Mouse (Mus musculus) telencephalon, adult 2 months (tissue): ENCODE measurements at regions not wholly inside any gene's neighbourhood (a gene's known extent, or its start where the extent isn't known, plus 50 kb on each side); places are given as distances from the start of the nearest gene placed in this dataset.

Experiments
- DNase-seq: peaks from one replicate; pipeline ENCODE4 v3.0.0-alpha.2; 2011; ENCODE audit warnings: low read depth, low spot score

DNA sequence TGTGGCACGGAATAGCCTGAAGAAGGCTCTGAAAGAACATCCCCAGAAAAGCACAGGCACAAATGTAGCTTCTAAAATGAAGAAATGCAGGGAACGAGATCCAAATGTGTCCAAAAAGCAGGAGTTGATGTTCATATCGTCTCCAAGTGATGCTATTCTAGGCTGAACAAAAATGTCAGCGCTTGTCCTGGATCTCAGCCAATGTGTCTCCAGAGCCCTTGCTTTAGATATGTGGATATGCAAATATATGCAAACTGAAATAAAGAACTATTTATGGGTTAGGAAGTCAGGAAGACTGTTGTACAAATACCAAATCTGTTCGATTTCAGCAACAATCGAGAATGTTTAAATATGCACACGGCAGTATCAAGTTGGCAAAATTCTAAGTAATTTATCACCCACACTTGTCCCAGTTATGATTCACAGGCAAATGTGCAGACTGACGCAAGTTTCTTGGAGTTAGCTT, 320.4 kb downstream of the Synb start:
- DNase-seq: peak; percentile 82

DNA sequence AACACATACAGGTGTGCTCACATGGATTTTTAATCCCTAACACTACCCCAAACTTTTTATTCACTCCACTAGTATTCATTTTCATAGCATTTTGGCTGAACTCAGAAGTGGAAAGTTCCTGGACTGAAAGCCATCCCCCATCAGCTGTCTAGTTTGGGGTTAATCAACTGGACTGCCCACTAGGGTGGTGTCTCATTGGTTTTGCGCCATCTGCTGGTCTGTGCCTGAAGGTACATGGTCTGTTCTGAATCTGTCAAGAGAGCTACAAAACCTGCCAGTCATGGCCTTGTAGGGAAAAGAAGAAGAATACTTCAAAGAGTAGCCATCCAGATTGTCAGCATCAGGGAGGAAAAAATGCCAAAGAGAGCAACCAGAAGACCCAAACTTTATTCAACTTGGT, 327.3 kb downstream of the Synb start:
- DNase-seq: no peak

DNA sequence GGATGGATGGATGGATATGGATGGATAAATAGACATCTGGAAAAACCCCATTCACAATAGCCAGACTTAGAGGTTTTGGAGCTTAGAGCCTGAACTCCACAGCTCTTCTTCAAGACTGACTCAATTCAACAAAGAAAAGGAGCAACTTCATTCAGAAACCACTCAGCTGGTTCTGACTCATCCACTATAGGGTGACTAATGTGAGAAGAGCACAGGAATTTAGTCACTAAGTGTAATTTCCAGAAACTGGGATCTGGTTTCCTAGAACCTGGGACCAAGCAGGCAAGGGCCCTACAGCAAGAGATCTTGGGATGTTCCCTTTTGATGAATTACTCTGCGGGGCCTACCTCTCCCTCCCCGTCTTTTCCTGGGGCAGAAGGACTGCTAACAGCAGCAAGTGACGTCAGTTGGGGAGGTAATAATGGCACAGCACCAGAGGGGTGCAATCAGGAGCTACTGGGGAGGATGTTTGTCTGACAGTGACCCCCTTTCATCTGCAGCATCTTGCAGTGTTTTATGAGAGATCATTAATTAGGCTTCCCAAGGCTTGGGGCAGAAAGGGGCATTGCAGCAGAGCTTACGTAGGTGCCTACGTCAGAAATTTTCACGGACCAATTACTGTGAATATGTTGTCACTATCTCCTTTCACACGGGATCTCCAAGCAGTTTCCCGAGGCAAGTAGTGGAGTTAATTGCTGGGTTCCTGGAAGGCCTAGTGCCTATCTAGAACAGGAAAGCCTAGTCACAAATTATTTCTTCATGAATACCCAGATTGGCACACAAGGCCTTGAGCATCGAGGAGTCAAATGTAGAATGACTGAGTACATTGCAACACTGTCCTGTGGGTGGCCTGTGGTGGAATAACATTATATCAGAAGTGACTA, 339.3 kb downstream of the Synb start:
- DNase-seq: no peak

DNA sequence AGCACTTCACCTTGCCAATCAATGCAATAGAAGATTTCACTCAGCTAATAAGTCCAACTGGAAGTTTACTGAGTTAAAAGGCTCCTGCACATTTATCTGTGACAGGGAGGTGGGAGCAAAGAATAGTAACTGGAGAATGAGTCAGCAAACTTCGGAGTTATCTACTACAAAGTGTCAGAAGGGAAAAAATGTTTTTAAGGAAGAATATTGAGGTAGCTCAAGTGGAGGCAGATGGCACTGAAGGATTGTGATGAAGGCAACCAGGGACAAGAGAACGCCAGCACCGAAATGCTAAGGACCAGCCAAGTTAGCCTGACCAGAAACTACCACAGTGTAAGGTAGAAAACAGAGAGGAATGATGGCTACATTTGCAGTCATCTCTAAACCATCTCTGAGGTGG, 348.2 kb downstream of the Synb start:
- DNase-seq: peak; percentile 66

DNA sequence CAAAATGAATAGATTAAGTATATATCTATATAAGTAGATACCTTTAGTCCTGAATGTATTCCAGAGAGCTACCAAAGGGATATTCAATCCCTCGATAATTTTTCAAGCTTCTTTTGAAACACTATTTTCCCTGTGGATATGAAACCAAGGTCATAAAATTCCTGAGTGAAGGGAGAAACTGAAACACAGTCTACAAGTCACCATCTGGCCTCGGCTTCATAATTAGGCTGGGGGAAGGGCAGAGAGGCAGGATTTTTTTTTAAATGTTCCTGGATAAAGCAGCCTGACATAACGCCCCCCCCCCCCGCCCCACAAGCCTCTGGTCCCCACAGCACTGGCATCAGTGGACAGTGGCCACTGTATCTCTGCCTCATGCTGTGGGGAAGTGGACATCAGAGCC, 348.7 kb downstream of the Synb start:
- no peak for DNase-seq

DNA sequence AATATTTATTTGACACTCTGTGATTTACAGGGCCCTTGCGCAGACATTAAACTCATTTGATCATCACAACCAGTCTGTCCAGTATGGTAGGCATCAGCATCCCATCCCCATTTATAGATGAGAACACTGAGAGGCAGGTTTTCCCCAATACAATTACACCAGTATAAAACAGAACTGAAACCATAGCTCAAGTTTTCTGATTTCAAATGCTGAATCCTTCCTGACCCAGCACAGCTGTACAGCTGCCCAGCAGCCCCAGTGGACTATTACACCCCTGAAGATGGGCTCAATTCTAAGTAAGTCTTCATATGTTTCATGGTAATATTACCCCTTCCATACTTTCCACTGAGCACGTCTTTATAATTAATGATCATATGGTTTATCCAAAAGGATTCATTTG, 352.3 kb downstream of the Synb start:
- no peak for DNase-seq

DNA sequence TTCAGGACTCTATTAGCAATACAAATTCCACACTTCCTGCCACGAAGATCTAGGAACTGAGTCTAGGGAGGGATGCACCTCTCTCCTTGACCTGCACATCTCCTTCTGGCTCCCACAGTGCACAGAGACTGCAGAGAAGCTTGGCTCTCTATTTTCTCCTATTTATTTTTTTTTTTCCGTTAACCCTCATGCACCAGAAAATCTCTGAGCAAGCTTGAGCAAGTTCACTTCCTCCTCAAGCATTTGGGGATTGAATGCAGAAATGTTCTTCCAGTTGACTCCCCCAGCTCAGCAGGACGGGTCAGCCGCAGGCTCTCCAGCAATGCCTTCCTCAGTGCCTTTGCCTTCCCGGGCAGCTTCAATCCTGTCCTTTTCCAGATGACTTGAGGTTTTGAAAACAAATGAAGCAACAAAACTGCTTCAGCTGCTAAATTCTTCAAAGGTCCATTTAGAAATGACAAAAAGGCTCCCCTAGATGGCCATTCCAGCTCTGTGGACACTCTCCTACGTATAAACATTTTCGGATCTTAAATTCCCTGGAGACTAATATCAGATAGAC, 352.9 kb downstream of the Synb start:
- DNase-seq: no peak

DNA sequence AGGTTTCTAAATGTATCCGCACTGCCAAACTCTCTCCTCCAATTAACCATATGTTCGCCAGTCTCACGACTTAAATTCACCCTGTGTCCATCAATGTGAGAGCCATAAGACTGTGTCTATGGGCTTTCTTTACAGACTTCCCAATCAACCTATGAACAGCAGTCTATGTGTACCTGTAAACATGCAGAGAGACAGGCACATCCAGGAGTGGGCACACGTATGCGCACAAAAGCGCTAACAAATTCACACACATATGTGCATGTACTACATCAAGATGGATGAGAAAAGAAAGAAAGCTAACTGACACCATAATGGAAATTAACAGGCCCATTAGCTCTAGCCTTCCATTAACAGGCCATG, 358.8 kb downstream of the Synb start:
- no peak for DNase-seq

DNA sequence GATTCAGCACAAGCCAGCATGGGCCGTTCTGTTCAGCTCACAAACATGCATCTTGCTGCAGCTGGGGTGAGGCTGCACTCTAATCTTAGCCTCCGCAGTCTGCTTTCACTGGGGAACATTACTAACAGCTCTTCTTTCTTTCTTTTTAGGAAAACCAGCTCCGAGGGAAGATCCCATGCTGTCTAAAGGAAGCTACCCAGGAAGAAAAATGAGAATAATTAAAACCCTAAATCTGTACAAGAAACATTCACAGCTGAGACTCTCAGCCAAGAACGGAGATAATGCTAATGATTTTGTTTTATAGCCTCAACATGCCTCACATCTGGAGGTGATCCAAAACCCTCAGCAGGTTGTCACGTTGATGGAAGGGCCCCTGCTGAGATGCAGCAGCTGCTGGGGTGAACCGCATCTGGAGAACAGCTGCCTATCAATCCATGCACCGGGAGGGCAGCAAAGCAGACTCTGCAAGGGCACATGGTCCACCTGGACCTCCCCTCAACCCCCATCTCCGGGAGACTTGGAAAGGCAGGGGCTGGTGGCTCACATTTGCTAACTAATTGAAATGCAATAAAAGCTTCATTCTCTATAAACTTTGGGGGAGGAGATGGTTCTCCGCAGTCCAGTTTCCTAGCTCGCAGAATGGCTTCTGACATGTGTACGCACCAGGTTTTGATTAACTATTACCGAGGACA, 359.3 kb downstream of the Synb start:
- DNase-seq: peak; percentile 80

DNA sequence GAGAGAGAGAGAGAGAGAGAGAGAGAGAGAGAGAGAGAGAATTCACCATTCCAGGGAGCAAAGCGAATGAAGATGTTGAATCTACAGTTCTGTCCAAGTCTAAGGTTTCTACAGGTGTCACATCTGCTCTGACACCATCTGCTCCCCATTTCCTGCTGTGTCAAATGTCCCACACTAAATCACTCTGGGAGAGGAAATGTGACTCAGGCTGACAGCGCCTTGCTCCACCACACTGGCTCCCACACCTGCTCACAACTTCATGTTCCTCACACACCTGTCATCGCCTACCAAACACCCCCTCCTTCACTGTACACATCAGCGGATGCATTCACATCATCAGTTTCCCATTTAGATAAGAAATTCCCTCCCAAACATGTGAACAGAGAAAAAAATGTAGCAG, 366.3 kb downstream of the Synb start:
- no peak for DNase-seq

DNA sequence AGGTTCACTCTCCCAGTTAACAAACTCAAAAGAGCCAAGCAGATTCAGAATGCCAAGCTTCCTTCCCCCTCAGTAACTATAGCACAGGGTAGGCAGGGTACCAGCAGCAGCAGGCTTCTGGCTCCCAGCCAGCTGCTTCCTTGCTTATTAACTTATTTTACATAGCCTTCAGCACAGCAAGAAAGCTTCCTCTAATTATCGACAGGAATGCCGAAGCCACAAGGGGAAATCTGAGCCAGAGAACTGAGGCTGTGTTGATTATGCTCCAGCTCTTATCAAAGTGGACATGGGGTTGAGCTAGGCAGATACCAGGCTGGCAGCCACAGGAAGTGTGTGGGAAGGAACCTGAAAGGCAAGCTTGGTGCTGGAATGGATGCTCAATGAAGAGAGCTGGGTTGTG, 371.0 kb downstream of the Synb start:
- DNase-seq: peak; percentile 55

DNA sequence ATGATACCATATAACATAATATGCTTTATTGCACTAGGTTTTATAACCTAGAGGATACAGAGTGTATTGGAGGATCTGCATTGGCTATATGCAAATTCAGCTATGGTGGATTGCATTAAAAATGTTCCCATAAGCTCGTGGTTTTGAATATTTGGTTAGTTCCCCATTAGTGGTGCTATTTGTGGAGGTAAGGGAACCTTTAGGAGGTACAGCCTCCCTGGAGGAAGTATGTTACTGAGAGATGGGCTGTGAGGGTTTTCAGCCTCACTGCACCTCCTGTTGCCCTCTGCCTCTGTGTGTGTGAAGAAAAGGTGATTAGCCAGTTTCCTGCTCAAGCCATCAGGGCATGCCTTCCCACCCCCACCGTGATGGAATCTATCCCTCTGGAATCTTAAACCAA, 372.1 kb downstream of the Synb start:
- no peak for DNase-seq

DNA sequence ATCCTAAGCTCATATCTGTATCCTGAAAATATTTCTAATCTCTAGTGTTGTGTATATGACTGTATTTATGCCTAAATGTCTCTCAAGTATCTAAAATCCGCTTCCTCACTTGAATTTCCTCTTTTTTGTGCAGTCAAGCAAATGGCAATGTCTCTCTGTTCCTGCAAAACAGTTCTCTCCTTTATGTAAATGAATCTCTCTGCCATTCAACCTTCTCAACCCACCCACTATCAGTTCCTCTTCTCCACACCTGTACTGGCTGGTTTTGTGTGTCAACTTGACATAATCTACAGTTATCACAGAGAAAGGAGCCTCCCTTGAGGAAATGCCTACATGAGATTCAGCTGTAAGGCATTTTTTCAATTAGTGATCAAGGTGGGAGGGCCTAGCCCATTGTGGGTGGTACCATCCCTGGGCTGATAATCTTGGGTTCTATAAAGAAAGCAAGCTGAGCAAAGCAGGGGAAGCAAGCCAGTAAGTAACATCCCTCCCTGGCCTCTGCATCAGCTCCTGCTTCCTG, 375.5 kb downstream of the Synb start:
- no peak for DNase-seq

DNA sequence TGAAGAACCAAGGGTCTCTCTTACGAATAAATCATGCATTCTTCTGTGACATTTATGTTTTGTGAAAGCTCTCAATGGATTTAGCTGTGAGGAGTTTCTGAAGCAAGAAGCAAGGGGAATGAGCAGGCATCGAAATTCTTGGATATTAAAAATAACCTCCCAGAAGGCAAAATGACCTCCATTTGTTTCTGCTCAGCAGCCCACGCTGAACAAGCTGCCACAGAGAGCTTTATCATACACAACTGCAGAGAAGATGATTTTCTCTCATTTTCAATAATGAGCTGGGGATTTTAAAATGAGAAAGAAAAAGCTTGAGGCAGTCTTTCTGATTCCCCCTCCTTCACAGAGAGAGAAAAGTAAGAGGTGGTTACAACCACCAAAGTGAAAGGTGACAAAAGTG, 394.2 kb downstream of the Synb start:
- DNase-seq: no peak

DNA sequence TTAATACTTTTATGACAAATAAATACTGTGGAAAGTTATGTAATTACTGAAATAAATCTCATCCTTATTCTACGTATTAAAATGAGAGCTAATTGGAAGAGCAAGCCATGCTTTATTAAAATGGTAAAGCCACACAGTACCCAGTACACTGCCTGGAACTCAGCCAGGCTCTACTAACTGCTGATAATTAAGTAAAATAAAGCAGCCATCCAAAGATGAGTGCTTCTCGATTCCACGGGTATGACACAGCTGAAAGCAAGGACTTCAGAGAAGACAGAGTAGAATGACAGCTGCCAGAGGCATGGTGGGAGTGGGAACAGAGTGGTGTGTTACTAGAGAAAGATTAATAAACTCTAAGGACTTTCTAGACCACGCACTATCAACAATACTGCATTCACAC, 416.9 kb downstream of the Synb start:
- DNase-seq: no peak

DNA sequence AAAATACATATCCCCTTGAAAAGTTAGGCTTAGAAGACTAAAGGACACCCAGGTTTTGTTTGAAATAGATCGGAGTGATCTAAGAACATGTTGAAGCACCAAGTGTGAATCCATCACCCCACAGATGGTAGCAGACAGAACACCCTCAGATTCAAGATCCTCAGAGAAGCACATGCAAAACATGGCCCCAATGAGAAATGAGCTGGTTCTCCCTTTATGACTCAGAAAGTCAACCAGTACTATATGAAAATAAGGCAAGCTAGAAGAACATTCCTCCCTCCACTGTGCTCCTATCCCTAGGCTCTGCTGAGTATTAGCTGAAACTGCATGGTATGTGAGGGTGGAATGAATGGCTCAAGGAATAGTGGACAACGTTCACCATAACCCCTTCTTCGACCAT, 433.0 kb downstream of the Synb start:
- no peak for DNase-seq

DNA sequence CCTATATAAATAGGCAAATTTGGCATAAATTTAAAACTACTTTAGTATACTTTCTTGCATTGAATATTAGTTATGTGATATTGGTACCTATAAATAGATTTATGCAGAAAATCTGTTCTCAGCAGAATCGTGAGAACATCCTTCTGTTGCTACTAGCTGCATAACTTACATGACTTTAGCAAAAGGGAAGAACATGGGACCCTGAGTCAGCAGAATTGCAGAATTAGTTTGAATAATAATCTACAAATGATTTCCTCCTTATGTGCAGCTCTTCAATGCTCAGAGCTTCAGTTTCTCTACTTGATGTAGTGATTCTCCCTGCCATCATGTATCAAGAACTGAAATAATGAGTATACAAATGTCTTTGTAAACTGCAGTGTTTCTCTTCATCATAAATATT, 436.2 kb downstream of the Synb start:
- no peak for DNase-seq

DNA sequence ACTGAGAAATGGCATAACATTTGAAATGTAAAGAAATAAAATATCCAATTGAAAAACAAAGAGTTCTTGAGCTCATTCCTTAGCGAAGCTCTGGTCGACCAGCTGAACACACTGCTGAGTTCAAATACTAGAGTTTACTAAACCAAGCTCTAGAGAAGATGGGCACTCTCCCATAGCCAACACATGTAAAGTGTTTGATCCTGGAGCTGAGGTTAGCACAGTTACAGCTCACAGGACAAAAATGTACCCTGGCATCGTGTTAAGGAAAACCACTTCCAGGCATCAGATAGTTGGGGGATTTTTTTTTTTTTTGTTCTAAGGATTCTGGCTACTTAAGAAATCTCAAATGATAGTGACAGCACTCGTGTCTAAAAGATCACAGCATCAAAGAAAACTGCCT, 445.6 kb downstream of the Synb start:
- no peak for DNase-seq

DNA sequence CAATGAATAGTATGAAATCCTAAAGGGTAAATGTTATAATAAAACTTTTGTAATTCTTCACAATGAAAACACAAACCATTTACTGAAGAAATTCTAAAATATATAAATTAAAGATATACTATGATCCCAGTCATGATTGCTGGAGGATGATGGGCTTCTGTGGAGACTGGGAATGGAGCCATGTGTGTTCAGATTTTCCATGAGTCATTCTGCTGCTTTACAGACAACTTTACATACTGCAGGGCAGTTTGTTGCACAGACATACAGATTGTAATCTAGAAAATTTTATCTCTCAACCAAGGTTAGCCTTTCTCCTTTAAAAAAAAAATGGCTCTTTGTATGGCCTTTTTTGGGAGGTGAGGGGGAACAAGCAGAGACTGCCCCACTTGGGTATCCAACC, 446.5 kb downstream of the Synb start:
- DNase-seq: no peak

DNA sequence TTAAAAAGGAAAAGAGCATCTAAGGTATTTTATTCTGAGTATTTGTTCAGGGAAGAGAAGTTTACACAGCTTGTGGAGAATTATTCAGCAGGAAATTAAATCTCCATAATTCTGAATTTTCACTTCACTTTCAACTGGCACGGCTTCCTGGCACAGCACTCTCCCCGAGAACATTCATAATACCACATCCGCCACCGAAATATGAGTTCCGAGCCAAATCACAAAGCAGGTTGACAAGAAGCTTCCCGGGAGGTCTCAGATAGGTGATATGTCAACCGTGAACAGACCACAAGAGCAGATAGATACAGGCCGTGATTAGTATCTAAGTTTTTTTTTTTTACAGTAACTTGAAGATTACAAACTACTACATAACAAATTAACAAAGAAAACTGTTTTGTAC, 473.9 kb downstream of the Synb start:
- no peak for DNase-seq

DNA sequence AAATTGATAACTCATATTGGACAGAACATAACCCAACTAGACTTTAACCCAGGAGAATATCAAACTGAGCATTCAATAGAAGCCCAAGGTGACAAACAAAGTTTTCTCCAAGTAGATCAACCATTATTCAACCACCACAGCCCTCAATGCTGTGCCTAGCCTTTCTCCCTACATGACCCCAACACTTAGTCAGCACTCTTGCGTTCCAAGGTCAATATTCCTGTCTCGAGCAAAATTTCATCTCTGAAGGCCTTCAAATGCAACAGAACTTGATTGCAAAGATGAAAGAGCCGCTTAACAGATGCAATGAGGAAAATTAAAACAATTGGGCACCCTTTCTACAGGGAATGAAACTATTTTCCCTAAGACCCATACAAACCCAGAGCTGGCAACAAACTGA, 485.1 kb downstream of the Synb start:
- DNase-seq: no peak

DNA sequence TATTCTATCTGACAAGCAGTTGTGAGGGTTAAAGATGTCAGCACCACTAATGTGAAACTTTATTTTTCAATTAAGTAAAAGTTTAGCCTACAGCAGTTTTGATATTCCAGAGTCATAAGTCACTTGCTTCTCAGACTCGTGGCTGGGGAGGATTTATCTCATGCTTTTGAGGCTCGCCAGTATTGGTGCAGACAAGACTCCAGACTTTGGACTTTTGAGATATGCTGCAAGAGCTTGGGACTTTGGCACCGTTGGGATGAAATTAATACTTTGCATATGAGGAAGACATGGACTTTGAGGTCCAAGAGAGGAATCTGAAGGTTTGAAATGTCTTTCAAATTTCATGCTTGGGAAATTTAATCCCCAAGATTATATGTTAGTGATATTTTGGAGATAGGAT, 486.2 kb downstream of the Synb start:
- no peak for DNase-seq

DNA sequence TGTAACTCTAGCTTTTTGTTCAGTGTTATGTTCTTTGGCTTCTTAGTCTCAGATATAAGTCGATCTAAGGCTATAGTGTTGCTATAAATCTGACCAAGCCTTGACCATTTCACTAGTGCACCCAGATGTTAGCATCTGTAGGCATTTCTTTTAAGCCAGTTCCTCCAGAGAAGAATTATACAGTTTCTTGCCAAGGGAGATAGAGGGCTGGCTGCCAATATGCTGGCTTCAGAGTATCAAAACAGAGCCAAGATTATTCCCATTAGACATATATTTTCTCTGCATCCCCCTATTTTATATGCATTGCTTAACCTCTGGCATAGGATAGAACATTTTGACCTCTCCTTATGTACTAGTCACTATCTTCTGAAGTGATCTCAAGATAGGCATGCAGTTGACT, 487.5 kb downstream of the Synb start:
- no peak for DNase-seq
